Mouse (Mus musculus) heart, embryonic 16.5 days (tissue): Measurements from ENCODE around the gene Ntn4. TPM values are rescaled to one million over a fixed set of nuclear protein-coding genes. Genes with fewer than 3 reads are reported as not detected.

Experiments used
- ATAC-seq: fragments of 200-750 bp; cut with Nextera tagmentation; replicated peaks from 2 replicates; pipeline ENCODE4 v1.8.0; 2017; ENCODE audit warnings: moderate number of reproducible peaks; ENCODE audit not compliant: insufficient read depth, low FRiP score; ENCODE audit errors: extremely low read depth
- H3K27ac ChIP-seq: fragments of 300-500 bp; sonication (generic); 2 replicates; pipeline ENCODE4 v1.5.1; 2014; ENCODE audit warnings: mild to moderate bottlenecking, low read length, control low read depth, moderate library complexity
- H3K27me3 ChIP-seq: fragments of 300-500 bp; sonication (generic); 2 replicates; pipeline ENCODE4 v1.6.1; 2014; ENCODE audit warnings: low read length, mixed read lengths; ENCODE audit not compliant: control insufficient read depth, insufficient read depth
- H3K36me3 ChIP-seq: fragments of 300-500 bp; sonication (generic); 2 replicates; pipeline ENCODE4 v1.6.1; 2014; ENCODE audit not compliant: control insufficient read depth, insufficient read depth
- H3K4me1 ChIP-seq: fragments of 300-500 bp; sonication (generic); 2 replicates; pipeline ENCODE4 v1.6.1; 2014; ENCODE audit warnings: low read length, mixed read lengths; ENCODE audit not compliant: control insufficient read depth, insufficient read depth
- H3K4me2 ChIP-seq: fragments of 300-500 bp; sonication (generic); 2 replicates; pipeline ENCODE4 v1.6.1; 2014; ENCODE audit warnings: low read depth, mild to moderate bottlenecking, control low read depth, low read length
- H3K4me3 ChIP-seq: fragments of 300-500 bp; sonication (generic); 2 replicates; pipeline ENCODE4 v1.5.1; 2014; ENCODE audit warnings: mild to moderate bottlenecking, control low read depth, low read length
- H3K9ac ChIP-seq: fragments of 300-500 bp; sonication (generic); 2 replicates; pipeline ENCODE4 v1.6.1; 2014; ENCODE audit warnings: low read length, control low read depth
- H3K9me3 ChIP-seq: fragments of 300-500 bp; sonication (generic); replicated peaks from 2 replicates; pipeline ENCODE4 v1.6.1; 2016; ENCODE audit warnings: low read length; ENCODE audit not compliant: control insufficient read depth
- WGBS: fragments of 180-500 bp; shearing (Covaris S2); extraction: QIAGEN DNeasy Blood & Tissue Kit; methylation state at CpG from one replicate; pipeline ENCODE4 v1.1.7; 2014; 5-methylcytosine and 5-hydroxymethylcytosine counted together
- polyA plus RNA-seq: library from polyadenylated mRNA; unstranded; fragments of >200 nt; fragmentation: Nextera tagmentation; extraction: Ambion mirVana; gene quantifications from 2 replicates; pipeline ENCODE4 v1.2.1, GENCODE M21; 2015

Gene Ntn4
- polyA plus RNA-seq, 1 experiment from 2014 or later: 2.8 TPM

DNA sequence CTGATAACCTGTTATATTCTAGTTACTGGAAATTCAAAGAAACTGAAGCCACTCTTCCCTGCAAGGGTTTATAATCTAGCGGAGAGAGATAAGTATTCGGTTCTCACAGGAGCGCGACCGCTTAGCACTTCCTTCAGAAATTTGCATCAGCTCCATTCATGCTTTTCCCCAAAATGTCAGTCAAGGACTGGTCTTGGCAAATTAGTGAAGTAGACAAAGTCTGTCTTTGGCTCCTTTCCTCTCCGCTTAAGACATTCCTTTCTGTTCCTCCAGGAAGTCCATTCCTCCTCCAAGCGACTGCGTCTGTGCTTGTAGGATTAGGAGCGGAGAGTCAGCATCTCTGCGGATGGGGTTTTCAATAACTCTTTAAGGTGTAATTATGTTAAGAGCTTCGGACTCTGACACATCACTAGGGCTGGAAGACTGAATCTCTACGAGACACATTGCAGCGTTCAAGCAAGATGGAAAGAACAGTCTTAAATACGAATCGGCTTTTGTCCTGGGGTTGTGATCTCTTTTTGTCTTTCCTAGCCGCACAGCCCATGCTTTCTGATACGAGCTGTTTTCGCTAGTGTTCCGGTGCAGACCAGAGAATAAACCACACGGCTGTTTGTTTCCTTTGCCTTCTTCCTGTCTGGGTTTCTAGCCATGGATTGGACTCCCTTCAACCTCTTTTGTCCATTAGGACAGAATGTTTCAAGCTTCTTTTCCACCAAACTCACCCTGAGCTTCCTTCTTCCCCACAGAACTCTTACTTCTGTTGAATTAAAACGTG is 60.3 kb downstream of the Ntn4 start:
- Histone ChIP-seq H3K4me2 (peak overlapping the region; percentile 42), H3K36me3 (0 out of 2 replicates have a peak, but pooled peaks cover 5% of the 10 kb centered on the region), H3K27ac (peak overlapping the region; percentile 22; the same call in 1 of the 2 replicates), H3K9ac (no peak overlapping the region), H3K4me3 (peak overlapping the region; percentile 13), H3K4me1 (peaks cover 5% of the 10 kb centered on the region), H3K9me3 (no peaks in the 10 kb centered on the region), H3K27me3 (no peaks in the 10 kb centered on the region)
- ATAC-seq: no peak
- WGBS: 71% methylated on average over 21 of the region's 21 CpGs

DNA sequence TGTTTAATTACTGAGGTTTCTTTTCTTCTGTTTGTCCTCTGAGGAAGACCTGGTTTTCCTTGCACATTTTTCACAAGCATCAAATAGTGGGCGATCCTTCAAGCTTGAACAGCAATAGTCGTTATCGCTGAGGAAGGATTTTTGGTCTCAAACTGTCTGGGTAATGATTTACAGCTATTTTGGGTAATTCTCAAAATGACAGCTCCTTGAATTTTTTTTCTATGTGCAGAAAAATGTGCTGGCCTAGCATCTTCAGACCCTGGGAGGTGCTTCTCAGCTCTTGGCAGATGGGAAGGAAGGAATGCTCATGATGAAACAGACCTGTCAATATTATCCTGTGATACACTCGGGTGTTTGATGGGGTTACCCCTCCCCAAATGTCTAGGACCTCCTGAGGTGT is 63.5 kb downstream of the Ntn4 start:
- H3K4me3 ChIP-seq: no peak overlapping the region
- ATAC-seq: no peak
- H3K4me2 ChIP-seq: no peak overlapping the region
- no peak overlapping the region for H3K27ac ChIP-seq
- 77% methylated on average over 4 of the region's 4 CpGs for WGBS
- H3K36me3 ChIP-seq: 0 out of 2 replicates have a peak, but pooled peaks cover 5% of the 10 kb centered on the region
- H3K27me3 ChIP-seq: no peaks in the 10 kb centered on the region
- H3K9me3 ChIP-seq: no peaks in the 10 kb centered on the region
- H3K9ac ChIP-seq: no peak overlapping the region
- H3K4me1 ChIP-seq: peaks cover 17% of the 10 kb centered on the region

DNA sequence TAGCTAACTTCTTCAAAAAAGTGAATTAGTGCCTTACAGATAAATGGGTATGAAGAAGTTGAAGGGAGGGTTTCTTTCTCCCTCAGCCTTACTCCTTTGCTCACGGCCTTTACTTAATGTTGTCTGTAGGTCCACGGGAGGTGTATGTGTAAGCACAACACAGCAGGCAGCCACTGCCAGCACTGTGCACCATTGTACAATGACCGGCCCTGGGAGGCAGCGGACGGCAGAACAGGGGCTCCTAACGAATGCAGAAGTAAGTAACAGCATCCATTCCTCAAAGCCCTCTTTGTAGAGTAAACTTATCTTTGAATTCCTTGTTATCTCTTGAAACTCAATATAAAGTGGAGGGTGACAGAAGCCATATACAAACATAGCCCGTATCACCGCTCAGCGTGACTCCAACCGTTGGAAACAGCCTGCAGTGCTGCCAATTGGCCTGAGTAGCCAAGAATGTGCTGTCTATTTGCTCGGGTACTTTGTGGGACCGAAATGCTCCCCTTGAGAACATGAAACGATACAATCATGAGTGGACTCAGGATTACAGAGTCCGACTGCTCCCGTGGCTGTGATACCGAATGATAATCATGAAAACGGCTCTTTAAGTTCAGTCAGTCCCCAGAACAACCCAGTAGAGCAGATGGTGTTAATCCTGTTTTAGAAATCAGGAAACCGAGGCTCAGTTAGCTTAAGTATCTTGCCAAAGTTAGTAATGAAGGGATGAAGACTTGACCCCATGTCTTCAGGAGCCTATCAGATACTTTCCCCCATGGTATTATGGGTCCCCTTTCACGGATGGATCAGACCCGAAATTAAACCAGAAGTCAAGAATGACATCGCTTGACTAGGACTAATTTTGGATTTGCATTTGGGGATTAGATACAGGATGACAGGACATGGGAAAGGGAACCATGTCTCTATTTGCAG is 66.9 kb downstream of the Ntn4 start:
- Histone ChIP-seq H3K27me3 (no peaks in the 10 kb centered on the region), H3K4me1 (peaks cover 15% of the 10 kb centered on the region), H3K36me3 (peaks cover 19% of the 10 kb centered on the region), H3K9me3 (no peaks in the 10 kb centered on the region), H3K9ac (peak overlapping the region; percentile 41; the same call in 1 of the 2 replicates), H3K4me3 (no peak overlapping the region), H3K27ac (peak overlapping the region; percentile 89), H3K4me2 (peak overlapping the region; percentile 47)
- WGBS: 21% methylated on average over 21 of the region's 21 CpGs
- peak; percentile 92 for ATAC-seq

DNA sequence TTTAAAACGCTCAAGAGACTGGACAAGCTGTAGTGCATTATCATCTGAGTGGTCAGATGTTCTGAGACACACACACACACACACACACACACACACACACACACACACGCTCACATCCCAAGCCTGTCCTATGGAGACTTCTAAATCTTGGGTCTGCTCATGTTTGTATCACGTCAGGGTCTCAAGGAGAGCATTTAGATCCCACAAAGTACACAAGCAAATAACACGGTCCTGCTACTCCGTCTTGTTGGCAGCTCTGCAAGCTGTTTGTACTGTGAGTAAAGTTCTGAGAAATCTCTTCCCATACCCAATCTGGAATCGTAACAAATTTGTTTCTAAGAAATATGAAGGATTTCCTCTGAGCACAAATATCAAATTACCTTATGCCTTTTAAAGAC is 67.6 kb downstream of the Ntn4 start:
- no peaks in the 10 kb centered on the region for H3K9me3 ChIP-seq
- peak overlapping the region; percentile 47; the same call in 1 of the 2 replicates for H3K4me2 ChIP-seq
- H3K36me3 ChIP-seq: peaks cover 23% of the 10 kb centered on the region
- no peak overlapping the region for H3K4me3 ChIP-seq
- no peak overlapping the region; the same call in 1 of the 2 replicates for H3K9ac ChIP-seq
- H3K27me3 ChIP-seq: no peaks in the 10 kb centered on the region
- WGBS: 50% methylated on average over 6 of the region's 6 CpGs
- peak; percentile 28; the same call in 1 of the 2 replicates for ATAC-seq
- H3K27ac ChIP-seq: peak overlapping the region; percentile 89
- peaks cover 15% of the 10 kb centered on the region for H3K4me1 ChIP-seq

DNA sequence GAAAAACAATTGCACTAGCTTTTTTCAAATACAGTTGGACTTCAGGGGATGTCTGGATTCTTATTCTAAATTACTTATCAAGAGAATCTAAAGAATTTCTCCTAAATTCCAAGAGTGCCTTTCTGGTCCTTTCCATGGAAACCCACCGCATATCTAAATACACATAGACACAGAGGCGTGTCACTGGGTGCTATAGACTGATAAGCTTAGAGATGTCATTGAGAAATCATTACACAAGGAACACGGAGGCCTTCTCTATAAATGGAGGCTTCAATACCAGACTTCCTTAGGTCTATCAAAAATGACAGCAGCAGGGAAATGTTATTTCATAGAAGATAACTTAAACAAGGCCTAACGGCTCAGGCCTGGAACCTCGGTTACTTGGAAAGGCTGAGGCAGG is 68.0 kb downstream of the Ntn4 start:
- Histone ChIP-seq H3K36me3 (peaks cover 23% of the 10 kb centered on the region), H3K9me3 (no peaks in the 10 kb centered on the region), H3K9ac (no peak overlapping the region; the same call in 1 of the 2 replicates), H3K4me2 (no peak overlapping the region), H3K4me1 (peaks cover 15% of the 10 kb centered on the region), H3K27ac (peak overlapping the region; percentile 20; the same call in 1 of the 2 replicates), H3K4me3 (no peak overlapping the region), H3K27me3 (no peaks in the 10 kb centered on the region)
- no peak for ATAC-seq
- 63% methylated on average over 5 of the region's 5 CpGs for WGBS

DNA sequence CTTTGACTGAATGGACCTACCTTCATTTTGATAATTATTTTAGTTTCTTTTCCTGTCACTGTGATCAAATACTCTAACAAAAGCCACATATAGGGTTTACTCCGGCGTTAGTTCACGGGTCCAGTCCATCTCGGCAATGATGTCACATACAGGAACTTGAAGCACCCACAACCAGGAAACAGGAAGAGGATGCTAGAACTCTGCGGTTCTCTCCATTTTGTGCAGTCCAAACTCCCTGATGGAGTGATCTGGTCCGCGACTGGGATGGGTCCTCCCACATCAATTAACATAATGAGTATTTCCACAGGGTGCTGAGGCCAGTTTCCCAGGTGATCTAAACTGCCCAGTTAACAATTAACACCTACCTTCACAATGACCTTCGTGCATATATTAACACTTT is 69.1 kb downstream of the Ntn4 start:
- peaks cover 15% of the 10 kb centered on the region for H3K4me1 ChIP-seq
- no peak overlapping the region for H3K4me2 ChIP-seq
- ATAC-seq: no peak
- peaks cover 28% of the 10 kb centered on the region for H3K36me3 ChIP-seq
- H3K9ac ChIP-seq: no peak overlapping the region
- H3K9me3 ChIP-seq: peaks cover 2% of the 10 kb centered on the region; the same call in 1 of the 2 replicates
- no peak overlapping the region for H3K27ac ChIP-seq
- no peak overlapping the region for H3K4me3 ChIP-seq
- WGBS: 82% methylated on average over 8 of the region's 8 CpGs
- H3K27me3 ChIP-seq: no peaks in the 10 kb centered on the region

DNA sequence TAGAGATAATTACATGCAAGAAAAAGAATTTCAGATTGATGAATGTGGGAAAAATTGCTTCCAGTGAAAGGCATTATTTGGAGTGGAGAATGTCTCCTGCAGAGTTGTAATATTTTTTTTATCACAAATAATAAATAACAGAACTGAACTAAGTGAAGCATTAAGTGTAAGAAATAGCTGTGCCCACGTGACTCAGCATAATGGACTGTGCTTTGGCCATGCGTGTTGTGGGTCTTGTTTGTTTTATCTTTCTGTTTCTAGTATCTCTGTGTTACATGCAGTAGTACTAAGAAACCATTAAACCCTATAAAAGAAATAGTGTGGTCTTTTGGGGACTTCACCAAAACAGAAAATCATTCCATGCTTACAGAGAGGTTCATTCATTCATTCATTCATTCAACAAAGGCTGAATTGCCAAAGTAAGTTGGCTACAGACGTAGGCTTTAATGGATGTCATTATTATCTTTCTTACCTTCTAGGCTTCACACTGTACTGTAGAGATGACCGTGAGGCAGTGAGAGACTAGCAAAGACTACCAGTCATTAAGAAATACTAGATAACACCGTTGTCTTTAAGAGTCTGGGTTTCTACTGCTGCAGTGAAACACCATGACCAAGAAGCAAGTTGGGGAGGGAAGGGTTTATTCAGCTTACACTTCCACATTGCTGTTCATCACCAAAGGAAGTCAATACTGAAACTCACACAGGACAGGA is 81.3 kb downstream of the Ntn4 start:
- H3K27ac ChIP-seq: no peak overlapping the region
- no peak overlapping the region for H3K4me3 ChIP-seq
- H3K36me3 ChIP-seq: no peaks in the 10 kb centered on the region
- ATAC-seq: no peak
- no peak overlapping the region for H3K9ac ChIP-seq
- no peaks in the 10 kb centered on the region for H3K9me3 ChIP-seq
- peaks cover 12% of the 10 kb centered on the region for H3K4me1 ChIP-seq
- WGBS: 82% methylated on average over 5 of the region's 5 CpGs
- no peaks in the 10 kb centered on the region for H3K27me3 ChIP-seq
- H3K4me2 ChIP-seq: no peak overlapping the region

DNA sequence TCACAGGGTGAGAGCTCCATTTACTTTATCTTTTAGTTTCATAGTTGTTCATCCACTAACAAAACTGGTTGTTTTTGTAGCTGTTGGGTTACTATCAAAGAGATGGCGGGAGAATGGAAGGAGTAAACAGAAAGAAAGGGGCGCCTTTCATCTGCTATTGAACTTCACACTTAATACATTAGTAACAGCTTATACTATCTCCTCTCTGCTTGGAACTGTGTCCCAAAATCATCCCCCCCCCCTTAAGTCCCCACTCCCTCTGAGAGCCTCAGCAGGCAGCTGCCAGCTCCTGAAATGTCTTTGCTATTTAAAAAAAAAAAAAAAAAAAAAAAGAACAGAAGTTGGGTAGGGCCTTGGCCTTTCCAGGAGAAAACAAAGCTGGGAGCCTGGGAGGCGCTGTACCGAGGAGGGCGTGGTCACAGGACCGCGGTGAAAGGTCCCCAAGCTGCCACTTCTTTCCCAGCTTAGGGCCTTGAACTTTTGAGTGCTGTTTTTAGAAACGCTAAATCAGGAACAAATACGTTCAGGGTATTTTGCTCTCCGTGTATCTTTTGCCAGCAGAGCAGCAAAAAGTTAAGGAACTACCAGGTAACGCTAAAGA is 83.6 kb downstream of the Ntn4 start:
- Histone ChIP-seq H3K4me3 (no peak overlapping the region), H3K9me3 (no peaks in the 10 kb centered on the region), H3K27ac (peak overlapping the region; percentile 56), H3K36me3 (no peaks in the 10 kb centered on the region), H3K27me3 (no peaks in the 10 kb centered on the region), H3K4me2 (peak overlapping the region; percentile 39), H3K9ac (peak overlapping the region; percentile 13; the same call in 1 of the 2 replicates), H3K4me1 (peaks cover 12% of the 10 kb centered on the region)
- WGBS: 12% methylated on average over 11 of the region's 11 CpGs
- 0 out of 2 replicates have a peak, but pooled peaks have one; percentile 55 for ATAC-seq
